24 mouse cellular contexts compared by ENCODE assay signal in genomic region chr7:125787046-125787445, GRCm38 (mm10).
DNase-seq lines count a peak whose midpoint lies in the region; ATAC-seq and TF ChIP-seq lines count a peak whose summit lies in the region.
"Had no signal": no experiment of that assay in that cellular context is flagged by ENCODE, and none has a peak within 500 bp of the region (broad histone marks: within the 10 kb centered on the region; RNA-seq: fewer than 3 reads in every experiment).

No protein-coding gene starts in this region.

- peaks cover 10% of the 10 kb centered on the region; the same call in 1 of the 2 replicates for H3K4me1 ChIP-seq in hindbrain, embryonic 10.5 days (replicated peaks)
- peaks cover 11% of the 10 kb centered on the region for H3K4me1 ChIP-seq in hindbrain, embryonic 13.5 days (replicated peaks)
- H3K4me1 ChIP-seq in olfactory bulb, adult 2 months (ENCODE audit: control insufficient read depth, insufficient read depth, low read length): peaks cover 14% of the 10 kb centered on the region

- 0 out of 2 replicates have a peak overlapping the region, but pooled peaks have one; percentile 1 for H3K27ac ChIP-seq in hindbrain, embryonic 10.5 days
- no peak overlapping the region for H3K27ac ChIP-seq in hindbrain, embryonic 13.5 days
- H3K27ac ChIP-seq in olfactory bulb, adult 2 months (ENCODE audit: insufficient read depth, low read depth, low read length): peak overlapping the region; percentile 40; the same call in 1 of the 2 replicates
- H3K27ac ChIP-seq: embryonic facial prominence, embryonic 13.5 days; hindbrain, postnatal 0 days; liver, embryonic 14.5 days; midbrain, embryonic 12.5 days; neural tube, embryonic 15.5 days had no signal

- H3K4me2 ChIP-seq in hindbrain, embryonic 13.5 days: no peak overlapping the region
- H3K4me2 ChIP-seq: embryonic facial prominence, embryonic 13.5 days; lung, embryonic 14.5 days; midbrain, embryonic 12.5 days; neural tube, embryonic 15.5 days had no signal

- no peak for TF ChIP-seq POLR2A in olfactory bulb, adult 2 months (IDR thresholded peaks at IDR 0.05; ENCODE audit: insufficient read depth, low read depth, low read length)

- no peak overlapping the region for H3K9ac ChIP-seq in hindbrain, embryonic 13.5 days
- H3K9ac ChIP-seq: embryonic facial prominence, embryonic 13.5 days; liver, embryonic 14.5 days; lung, embryonic 14.5 days; neural tube, embryonic 15.5 days had no signal

- ATAC-seq in hindbrain, embryonic 13.5 days (ENCODE audit: low FRiP score): no peak
- ATAC-seq in inflammation-experienced regulatory T-cells, adult 6 months: no peak
- ATAC-seq: hindbrain, postnatal 0 days; intestine, embryonic 16.5 days had no signal

- no peak for DNase-seq in hindbrain, embryonic 10.5 days (ENCODE audit: low spot score)
- peak; percentile 37 for DNase-seq in Muller cell, postnatal 12 days (ENCODE audit: inconsistent ontology term)
- DNase-seq in adrenal gland, postnatal 14 days: peak; percentile 62
- DNase-seq in kidney, adult 9 months: no peak
- DNase-seq in cerebellum, postnatal 14 days: no peak
- DNase-seq: cerebellum, adult 8-10 months; cerebellum, postnatal 36 days; gastrocnemius, postnatal 10 days; kidney, adult 8-10 months; kidney, postnatal 10 days; layer of hippocampus, postnatal 36 days; liver; lung, embryonic 14.5 days; right cerebral cortex, postnatal 4 days had no signal

- H3K36me3 ChIP-seq in hindbrain, embryonic 10.5 days: peaks cover 10% of the 10 kb centered on the region
- H3K36me3 ChIP-seq in hindbrain, embryonic 13.5 days: peaks cover 4% of the 10 kb centered on the region
- H3K36me3 ChIP-seq: neural tube, embryonic 15.5 days had no signal

- no peak overlapping the region for H3K4me3 ChIP-seq in hindbrain, embryonic 10.5 days
- no peak overlapping the region for H3K4me3 ChIP-seq in hindbrain, embryonic 13.5 days
- H3K4me3 ChIP-seq in olfactory bulb, adult 2 months (ENCODE audit: insufficient read depth, low read depth, low read length): no peak overlapping the region
- H3K4me3 ChIP-seq: embryonic facial prominence, embryonic 13.5 days; erythroblast, embryonic 14.5 days; midbrain, embryonic 12.5 days; neural tube, embryonic 15.5 days had no signal

- 77% methylated on average over 7 of the region's 7 CpGs for WGBS in hindbrain, embryonic 10.5 days
- WGBS in hindbrain, embryonic 13.5 days: 79% methylated on average over 7 of the region's 7 CpGs
- 53% methylated on average over 7 of the region's 7 CpGs for WGBS in olfactory bulb, adult 2 months

- no peak for TF ChIP-seq CTCF in olfactory bulb, adult 2 months (IDR thresholded peaks at IDR 0.05; ENCODE audit: insufficient read depth, low read depth, low read length)

- H3K9me3 ChIP-seq in hindbrain, embryonic 10.5 days: no peaks in the 10 kb centered on the region
- H3K9me3 ChIP-seq in hindbrain, embryonic 13.5 days: no peaks in the 10 kb centered on the region
- H3K9me3 ChIP-seq: embryonic facial prominence, embryonic 13.5 days; midbrain, embryonic 12.5 days; neural tube, embryonic 15.5 days had no signal

- no peaks in the 10 kb centered on the region for H3K27me3 ChIP-seq in hindbrain, embryonic 10.5 days (ENCODE audit: insufficient read depth, poor library complexity, severe bottlenecking)
- H3K27me3 ChIP-seq in hindbrain, embryonic 13.5 days: no peaks in the 10 kb centered on the region
- H3K27me3 ChIP-seq: embryonic facial prominence, embryonic 13.5 days; neural tube, embryonic 15.5 days had no signal

Comparison
In these comparisons a context has a peak if more than half of its experiments do, and no peak if none do; other contexts are left out.
1. DNase-seq: peak in Muller cell, postnatal 12 days (single experiment) and adrenal gland, postnatal 14 days (single experiment); none in hindbrain, embryonic 10.5 days (single experiment), kidney, adult 9 months (single experiment) and cerebellum, postnatal 14 days (0 of 2).